Mouse (Mus musculus): Measurements from ENCODE around the gene Vstm5.
A peak's percentile ranks its signal among the peaks of the same experiment; 100 is the strongest.

- TF ChIP-seq CTCF (IDR thresholded peaks at IDR 0.05; ENCODE audit: low read depth) (peak; percentile 33), EP300 (IDR thresholded peaks at IDR 0.05; ENCODE audit: low read depth) (no peak)
Measured at GRCm38 (mm10) chr9:15232445-15232844, 6.4 kb upstream of the Vstm5 start.
